Mouse (Mus musculus): ENCODE results near the gene Sqor.

Gene Sqor

DNA sequence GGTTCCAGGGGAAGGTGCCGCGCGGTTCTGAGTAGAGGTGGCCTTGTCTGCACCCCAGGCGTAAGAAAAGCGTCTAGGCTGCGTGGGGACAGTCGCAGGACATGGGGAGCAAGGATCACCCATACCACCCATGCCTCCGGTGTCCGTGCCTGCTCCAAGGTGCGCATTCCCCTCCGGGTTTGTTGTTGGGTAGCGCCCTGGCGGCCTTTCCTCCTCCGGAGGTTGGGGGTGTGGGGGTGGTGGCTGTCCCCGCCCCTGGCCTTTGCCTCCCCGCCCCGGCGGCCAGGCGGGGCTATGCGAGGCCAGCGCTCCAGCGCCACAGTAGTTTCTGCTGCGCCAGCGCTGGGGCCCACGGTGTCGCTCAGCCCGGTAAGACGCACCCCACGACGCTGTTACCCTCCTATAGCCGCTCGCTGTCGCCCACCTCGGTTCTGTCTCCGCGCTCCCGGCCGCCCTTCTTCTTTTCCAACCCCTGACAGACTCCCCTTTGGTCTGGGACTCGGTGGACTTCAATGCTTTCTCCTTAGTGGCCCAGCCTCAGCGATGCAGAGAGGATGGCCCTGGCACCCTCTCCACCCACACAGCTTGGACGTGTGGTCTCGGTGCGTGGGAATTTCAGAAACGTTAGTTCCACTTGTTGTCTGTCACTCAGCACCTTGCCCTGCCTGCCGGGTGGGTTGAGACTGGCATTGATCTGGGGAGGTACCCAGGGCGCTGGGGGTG is at the start of gene Sqor:
TSS of gene Sqor (plus strand) at position 167 of the 723 bp plus-strand sequence.
- in situ Hi-C loops (cut with MboI, MseI) = no loop called here

- in situ Hi-C loops (cut with MboI, MseI) = no loop called here
These were observed 48.7 kb upstream of the Sqor start for GRCm38 (mm10) chr2:122716301-122716842.

GRCm38 (mm10) chr2:122719232-122719631 is 45.8 kb upstream of the Sqor start:
- in situ Hi-C loops (cut with MboI, MseI) = no loop called here

DNA sequence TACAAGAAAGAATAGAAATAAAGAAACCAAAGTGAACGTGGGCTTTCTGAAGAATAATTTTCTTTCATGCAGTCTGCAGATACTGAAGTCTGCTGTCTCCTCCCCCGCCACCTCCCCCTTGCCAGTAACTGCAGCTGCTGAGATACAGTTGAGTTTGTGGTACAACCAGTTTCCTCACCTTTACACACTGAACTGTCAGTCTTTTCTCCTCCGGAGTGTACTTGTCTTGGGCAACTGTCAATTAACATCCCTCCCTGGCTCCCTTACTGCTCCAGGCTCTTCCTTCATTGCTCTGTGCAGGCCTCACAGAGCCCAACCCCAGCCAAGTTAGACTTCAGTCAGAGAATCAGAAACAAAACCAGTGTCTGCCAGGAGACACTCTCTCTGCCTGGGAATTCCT is 44.5 kb upstream of the Sqor start:
- in situ Hi-C loops (cut with MboI, MseI) = no loop called here

- in situ Hi-C loops (cut with MboI, MseI) = loop anchor here in 1 of 2 experiments (25.0 kb wide), 1 partner anchor 563 kb away; the partner anchor contains the start of gene Trim69
These were observed 39.4 kb upstream of the Sqor start for GRCm38 (mm10) chr2:122725604-122726003.

GRCm38 (mm10) chr2:122731456-122731855 is 33.6 kb upstream of the Sqor start:
- in situ Hi-C loops (cut with MboI, MseI) = loop anchor here in 1 of 2 experiments (25.0 kb wide), 1 partner anchor 569 kb away; the partner anchor contains the start of gene Trim69

DNA sequence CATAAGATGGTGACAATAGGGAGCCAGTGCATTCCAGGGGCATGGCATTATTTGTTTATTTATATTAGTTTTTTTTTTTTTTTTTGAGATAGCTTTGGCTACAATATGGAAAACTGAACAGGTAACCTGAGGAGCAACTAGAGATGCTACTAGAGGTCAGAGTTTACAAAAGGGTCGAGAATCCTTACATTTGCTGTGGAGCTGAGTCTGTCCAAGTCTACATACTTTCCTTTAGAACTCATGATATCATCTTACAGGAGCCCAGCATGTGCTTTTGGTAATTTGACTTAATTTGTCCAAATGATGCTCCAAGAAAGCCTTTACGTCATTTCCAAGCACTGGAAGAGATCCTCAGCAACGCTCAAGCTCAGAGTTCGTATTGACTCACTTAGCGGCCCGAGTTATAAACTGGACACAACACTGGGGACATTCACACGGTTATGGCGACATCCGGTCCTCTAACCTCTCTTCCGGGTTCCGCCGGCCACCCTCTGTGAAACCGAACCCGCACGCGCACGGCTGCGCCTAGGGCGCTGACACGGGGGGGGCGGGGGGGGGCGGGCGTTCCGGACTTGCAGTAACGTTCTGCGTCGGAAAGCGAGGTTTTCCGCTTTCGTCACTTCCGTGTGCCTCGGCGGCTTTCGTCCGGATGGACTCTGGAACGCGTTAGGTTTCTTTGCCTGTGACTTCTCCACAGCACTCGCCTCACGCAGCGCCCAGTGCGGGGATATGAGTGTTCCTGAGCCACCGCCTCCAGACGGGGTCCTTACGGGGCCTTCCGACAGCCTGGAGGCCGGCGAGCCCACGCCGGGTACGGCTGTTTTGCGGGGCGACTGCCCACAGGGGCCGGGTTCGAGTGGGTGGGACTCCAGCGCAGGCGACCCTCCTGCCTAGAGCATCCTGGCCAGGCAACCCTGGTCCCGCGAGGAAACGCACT is 26.9 kb upstream of the Sqor start, which contains the start of gene Bloc1s6:
TSS of gene Bloc1s6 (plus strand) at position 610 of the 937 bp plus-strand sequence.
- in situ Hi-C loops (cut with MboI, MseI) = loop anchor here (5.0 to 25.0 kb wide), 2 partner anchors 71 to 576 kb away; partner anchors contain the start of gene Trim69 (in 1 of the 2)

DNA sequence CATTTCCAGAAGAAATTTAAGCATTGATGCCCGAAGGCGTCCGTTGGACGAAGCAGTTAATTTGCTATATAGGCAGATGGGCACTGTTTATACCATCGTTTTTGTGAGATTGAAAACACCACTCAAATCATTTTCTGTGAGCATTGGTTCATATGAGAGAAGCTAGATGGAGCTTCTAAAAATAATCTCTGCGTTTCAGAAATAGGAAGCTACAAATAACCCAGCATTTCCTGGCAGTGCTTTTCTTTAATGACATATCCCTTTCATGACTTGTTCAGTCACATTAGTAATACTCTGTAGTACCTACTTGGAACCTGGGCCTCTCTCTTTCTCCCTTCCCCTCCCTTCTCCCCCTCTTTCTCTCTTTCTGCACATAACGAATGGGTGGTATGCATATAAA is 26.0 kb upstream of the Sqor start:
- in situ Hi-C loops (cut with MboI, MseI) = loop anchor here (5.0 to 25.0 kb wide), 2 partner anchors 72 to 577 kb away; partner anchors contain the start of gene Trim69 (in 1 of the 2)

DNA sequence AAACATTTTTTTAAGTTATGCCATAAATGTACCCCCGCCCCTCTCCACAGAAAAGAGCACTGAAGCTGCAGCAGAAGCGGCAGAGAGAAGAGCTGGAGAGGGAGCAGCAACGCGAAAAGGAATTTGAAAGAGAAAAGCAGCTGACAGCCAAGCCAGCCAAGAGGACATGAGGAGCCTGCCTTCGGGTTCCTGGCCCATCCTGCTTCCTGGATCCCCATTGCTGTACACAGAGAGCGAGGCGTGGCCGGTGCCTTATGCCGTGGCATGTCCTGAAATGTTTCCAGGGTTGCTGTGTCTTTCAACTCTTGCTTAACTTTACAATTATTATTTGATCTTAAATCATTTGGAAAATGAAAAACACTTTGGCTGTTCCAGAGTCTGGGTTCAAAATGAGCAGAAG is 18.6 kb upstream of the Sqor start:
- in situ Hi-C loops (cut with MboI, MseI) = loop anchor here (5.0 to 25.0 kb wide), 2 partner anchors 374 to 584 kb away; partner anchors contain the start of gene Trim69 (in 1 of the 2)

- in situ Hi-C loops (cut with MboI, MseI) = loop anchor here (5.0 to 10.0 kb wide), 3 partner anchors 77 to 182 kb away; partner anchors contain the start of gene AA467197 (in 1 of the 2)
These were observed 11.2 kb upstream of the Sqor start for GRCm38 (mm10) chr2:122753739-122754343.

DNA sequence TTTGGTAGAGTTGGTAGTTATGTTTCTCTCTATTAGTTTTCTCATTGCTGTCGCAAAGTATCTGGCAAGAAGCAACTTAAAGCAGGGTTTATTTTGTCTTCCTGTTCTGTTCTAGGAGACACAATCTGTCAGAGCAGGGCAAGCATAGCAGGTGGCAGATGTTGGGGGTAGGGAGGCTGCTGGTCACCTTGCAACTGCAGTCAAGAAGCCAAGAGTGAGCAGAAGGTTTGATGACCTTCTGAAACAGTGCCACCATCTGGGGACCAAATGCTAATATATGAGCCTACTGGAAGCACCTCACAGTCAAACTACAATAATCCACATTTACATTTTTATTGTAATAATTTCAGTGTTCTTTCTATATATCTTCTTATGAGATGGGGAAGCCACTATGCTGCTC is 5.2 kb upstream of the Sqor start:
- in situ Hi-C loops (cut with MboI, MseI) = loop anchor here (5.0 to 10.0 kb wide), 4 partner anchors 125 to 382 kb away; partner anchors contain the start of gene AA467197 (in 1 of the 2)

GRCm38 (mm10) chr2:122762991-122763390 is 2.0 kb upstream of the Sqor start:
- in situ Hi-C loops (cut with MboI, MseI) = no loop called here

DNA sequence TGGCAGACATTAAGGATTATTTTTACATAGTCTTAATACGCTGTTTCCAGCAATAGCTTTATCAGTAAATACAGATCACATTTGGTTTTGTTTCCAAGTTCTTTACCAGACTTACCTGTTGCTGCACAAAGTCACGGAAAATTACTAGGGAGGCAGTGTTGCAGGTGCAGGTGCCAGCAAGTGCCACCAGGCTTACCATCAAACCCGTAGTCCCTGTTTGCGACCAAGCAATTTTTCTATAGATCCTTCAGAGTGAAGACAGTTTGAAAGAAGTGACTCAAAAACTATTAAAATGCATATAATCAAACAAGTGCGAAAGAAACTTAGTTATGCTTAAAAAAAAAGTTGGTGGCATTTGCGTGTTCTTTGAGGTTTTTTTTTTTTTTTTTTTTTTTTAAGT is 511 bp upstream of the Sqor start:
- in situ Hi-C loops (cut with MboI, MseI) = no loop called here

DNA sequence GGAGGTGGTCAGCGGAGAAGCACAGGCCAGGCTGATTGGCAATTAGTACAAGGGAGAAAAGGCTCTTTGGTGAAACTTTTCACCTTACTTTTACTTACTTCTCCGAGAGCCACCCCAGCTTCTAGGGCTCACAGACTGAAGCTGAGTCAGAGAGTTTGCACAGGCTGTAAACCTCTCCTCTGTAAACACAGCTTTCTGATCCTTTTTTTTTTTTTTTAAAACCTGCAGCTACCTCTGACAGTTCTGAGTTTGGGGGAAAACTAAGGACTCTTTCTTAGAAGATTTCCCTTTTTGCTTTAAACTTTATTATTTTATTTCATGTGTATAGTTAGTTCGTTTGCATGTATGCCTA is 733 bp downstream of the Sqor start:
- in situ Hi-C loops (cut with MboI, MseI) = no loop called here

GRCm38 (mm10) chr2:122771002-122771401 is 6.0 kb downstream of the Sqor start:
- in situ Hi-C loops (cut with MboI, MseI) = no loop called here

GRCm38 (mm10) chr2:122772899-122773298 is 7.9 kb downstream of the Sqor start:
- in situ Hi-C loops (cut with MboI, MseI) = no loop called here

- in situ Hi-C loops (cut with MboI, MseI) = no loop called here
These were observed 10.5 kb downstream of the Sqor start for GRCm38 (mm10) chr2:122775491-122775890.

GRCm38 (mm10) chr2:122776823-122777222 is 11.8 kb downstream of the Sqor start:
- in situ Hi-C loops (cut with MboI, MseI) = no loop called here

DNA sequence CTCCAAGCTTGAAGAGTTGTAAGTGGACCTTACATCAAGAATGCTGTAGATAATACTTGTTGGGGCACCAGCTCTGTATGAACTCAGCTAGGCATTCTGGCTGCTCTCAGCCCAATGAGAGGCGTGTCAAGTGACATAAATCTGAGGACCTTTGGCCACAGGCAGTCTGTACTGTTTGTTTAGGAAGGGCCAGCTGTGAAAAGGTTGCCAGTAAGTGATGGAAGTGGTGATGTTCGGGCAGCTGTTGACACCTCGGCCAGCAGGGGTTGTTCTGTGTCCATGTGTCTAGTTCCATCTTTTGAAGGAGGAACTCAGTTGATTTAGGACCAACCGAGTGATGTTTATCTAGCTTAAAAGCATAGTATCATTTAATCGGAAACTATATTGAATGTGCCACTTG is 14.9 kb downstream of the Sqor start:
- in situ Hi-C loops (cut with MboI, MseI) = no loop called here

DNA sequence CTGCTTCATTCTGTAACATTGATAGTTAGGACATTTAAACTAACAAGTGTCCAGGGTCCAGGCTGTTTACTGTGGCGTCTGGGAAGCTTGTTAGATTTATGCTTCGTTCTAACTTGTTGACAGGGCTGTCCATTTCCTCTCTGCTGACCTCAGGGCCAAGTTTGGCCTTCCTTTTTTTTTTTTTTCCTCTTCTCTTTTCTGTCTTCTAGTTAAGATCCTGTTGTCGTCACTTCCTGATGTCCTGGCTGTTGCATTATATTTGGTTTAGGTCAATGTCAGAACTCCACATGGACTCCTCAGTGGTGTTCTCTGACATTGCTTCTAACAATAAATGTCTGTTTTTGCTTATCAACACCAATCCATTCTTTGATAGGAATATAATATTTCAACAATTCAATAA is 15.4 kb downstream of the Sqor start:
- in situ Hi-C loops (cut with MboI, MseI) = no loop called here
